ENCODE assay signal across 8 mouse cellular contexts in the genomic region with DNA sequence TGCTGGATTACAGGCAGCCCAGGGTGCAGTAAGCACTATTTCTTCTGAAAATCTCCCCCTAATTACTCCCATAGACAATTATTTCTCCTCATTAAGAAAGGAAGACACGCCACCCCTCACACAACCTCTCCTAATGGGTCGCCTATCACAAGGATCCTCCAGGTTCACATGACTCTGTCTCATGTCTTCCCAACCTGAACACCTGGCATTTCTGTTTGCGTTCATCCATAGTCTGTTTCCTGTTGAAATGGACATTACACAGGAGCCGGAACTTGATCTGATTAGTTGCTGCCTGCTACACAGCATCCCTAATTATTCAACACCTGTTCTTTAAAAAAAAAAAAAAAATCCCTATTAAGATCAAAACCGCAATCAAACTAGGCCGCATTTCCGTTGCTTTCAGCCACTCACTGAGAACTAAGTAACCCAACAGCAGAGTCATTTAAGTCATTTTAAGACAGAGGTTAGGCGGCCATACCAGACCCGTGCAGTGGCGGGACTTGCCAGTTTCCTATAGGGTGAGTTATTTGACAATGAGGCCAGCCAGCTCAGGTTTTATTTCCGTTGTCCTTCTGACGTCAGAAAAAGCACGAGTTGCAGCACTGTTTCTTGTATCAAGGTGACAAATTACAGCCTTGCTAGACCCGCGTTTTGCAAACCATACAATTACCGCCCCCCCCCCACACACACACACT. TPM values are rescaled to one million over a fixed set of nuclear protein-coding genes. Genes with fewer than 3 reads are reported as not detected.
A peak's percentile ranks its signal among the peaks of the same experiment; 100 is the strongest.
DNase-seq lines count a peak whose midpoint lies in the region; ATAC-seq and TF ChIP-seq lines count a peak whose summit lies in the region.

No protein-coding gene starts in this region.

- ATAC-seq in heart, embryonic 16.5 days (replicated peaks; ENCODE audit: extremely low read depth, insufficient read depth, low FRiP score) = no peak
- ATAC-seq in liver, embryonic 14.5 days (ENCODE audit: insufficient read depth) = peak; percentile 20; the same call in 1 of the 2 replicates
- no peak for ATAC-seq in neural tube, embryonic 14.5 days (ENCODE audit: low read depth)

- peak overlapping the region; percentile 87 for H3K4me2 ChIP-seq in heart, embryonic 16.5 days (ENCODE audit: low read depth, low read length)
- peak overlapping the region; percentile 98 for H3K4me2 ChIP-seq in liver, embryonic 14.5 days (ENCODE audit: low read depth)
- peak overlapping the region; percentile 70 for H3K4me2 ChIP-seq in neural tube, embryonic 14.5 days (ENCODE audit: low read depth, low read length)

- peaks cover 28% of the 10 kb centered on the region for H3K4me1 ChIP-seq in heart, embryonic 16.5 days (ENCODE audit: control insufficient read depth, insufficient read depth, low read length)
- H3K4me1 ChIP-seq in liver, embryonic 14.5 days (replicated peaks; ENCODE audit: control insufficient read depth in 2 of 2, insufficient read depth in 2 of 2, low read length in 1 of 2) = peaks cover 0 to 22% of the 10 kb centered on the region in 2 experiments; a peak in 2 of 4 replicates
- peaks cover 20% of the 10 kb centered on the region for H3K4me1 ChIP-seq in neural tube, embryonic 14.5 days (ENCODE audit: control insufficient read depth, insufficient read depth, low read length)

- TF ChIP-seq CTCF in liver, embryonic 14.5 days (IDR thresholded peaks at IDR 0.05; ENCODE audit: low read depth) = no peak

- peak; percentile 30 to 55 for DNase-seq in left cerebral cortex, postnatal 14 days (ENCODE audit: low spot score in 2 of 2)
- no peak for DNase-seq in left cerebral cortex, postnatal 10 days (ENCODE audit: extremely low spot score in 1 of 2, low spot score in 2 of 2)
- DNase-seq in cerebellum, adult 9-11 months = peak; percentile 52
- peak in 1 of 3 experiments; percentile 52 for DNase-seq in liver, embryonic 14.5 days (ENCODE audit: low read depth in 3 of 3, low spot score in 3 of 3)
- no peak for DNase-seq in gastrocnemius, postnatal 4 days (ENCODE audit: low spot score in 2 of 2)
- no peak for DNase-seq in urinary bladder, postnatal 4 days (ENCODE audit: low spot score in 2 of 2)

- WGBS in heart, embryonic 16.5 days = 12% methylated on average over 16 of the region's 16 CpGs
- 8% methylated on average over 16 of the region's 16 CpGs for WGBS in liver, embryonic 14.5 days (ENCODE audit: insufficient replicate concordance)
- WGBS in neural tube, embryonic 14.5 days = 3% methylated on average over 16 of the region's 16 CpGs

- TF ChIP-seq EP300 in liver, embryonic 14.5 days (IDR thresholded peaks at IDR 0.05; ENCODE audit: low read depth) = no peak

- peak overlapping the region; percentile 70 for H3K4me3 ChIP-seq in heart, embryonic 16.5 days (ENCODE audit: low read length)
- H3K4me3 ChIP-seq in liver, embryonic 14.5 days (ENCODE audit: insufficient read depth in 1 of 2, low read depth in 2 of 2, low read length in 2 of 2) = peak overlapping the region; percentile 83 to 84
- H3K4me3 ChIP-seq in neural tube, embryonic 14.5 days (ENCODE audit: low read depth, low read length) = peak overlapping the region; percentile 89

- intact Hi-C loops in left cerebral cortex, postnatal 14 days (cut with DNase I) = loop anchor here (5.0 kb wide), 1 partner anchor 52 kb away; no protein-coding TSS in a partner anchor
- intact Hi-C loops in left cerebral cortex, postnatal 10 days (cut with DNase I) = no loop called here

- H3K9ac ChIP-seq in heart, embryonic 16.5 days (ENCODE audit: low read length) = peak overlapping the region; percentile 88
- peak overlapping the region; percentile 85 for H3K9ac ChIP-seq in liver, embryonic 14.5 days (replicated peaks)
- peak overlapping the region; percentile 100 for H3K9ac ChIP-seq in neural tube, embryonic 14.5 days (replicated peaks; ENCODE audit: low read depth, low read length)

- H3K27me3 ChIP-seq in heart, embryonic 16.5 days (ENCODE audit: control insufficient read depth, insufficient read depth, low read length) = no peaks in the 10 kb centered on the region
- H3K27me3 ChIP-seq in liver, embryonic 14.5 days (ENCODE audit: control insufficient read depth, insufficient read depth, low read length) = no peaks in the 10 kb centered on the region
- H3K27me3 ChIP-seq in neural tube, embryonic 14.5 days (ENCODE audit: control insufficient read depth, insufficient read depth, low read length) = no peaks in the 10 kb centered on the region

- 0 out of 2 replicates have a peak, but pooled peaks cover 3% of the 10 kb centered on the region for H3K36me3 ChIP-seq in heart, embryonic 16.5 days (ENCODE audit: control insufficient read depth, insufficient read depth)
- H3K36me3 ChIP-seq in liver, embryonic 14.5 days (replicated peaks; ENCODE audit: control insufficient read depth, insufficient read depth, low read depth) = no peaks in the 10 kb centered on the region
- 0 out of 2 replicates have a peak, but pooled peaks cover 3% of the 10 kb centered on the region for H3K36me3 ChIP-seq in neural tube, embryonic 14.5 days (ENCODE audit: control insufficient read depth, insufficient read depth, low read length)

- no peaks in the 10 kb centered on the region for H3K9me3 ChIP-seq in heart, embryonic 16.5 days (replicated peaks; ENCODE audit: control insufficient read depth, low read length)
- no peaks in the 10 kb centered on the region for H3K9me3 ChIP-seq in liver, embryonic 14.5 days (ENCODE audit: control insufficient read depth, low read length)
- no peaks in the 10 kb centered on the region for H3K9me3 ChIP-seq in neural tube, embryonic 14.5 days (ENCODE audit: control insufficient read depth, low read length)

- peak overlapping the region; percentile 95 for H3K27ac ChIP-seq in heart, embryonic 16.5 days (ENCODE audit: low read length)
- peak overlapping the region; percentile 56; the same call in 1 of the 2 replicates for H3K27ac ChIP-seq in liver, embryonic 14.5 days
- H3K27ac ChIP-seq in neural tube, embryonic 14.5 days (ENCODE audit: low read depth, low read length) = peak overlapping the region; percentile 100

RNA-seq across cellular contexts. Expression of a gene that starts 2.3 kb away (rescaled TPM):
- total RNA-seq in left cerebral cortex, postnatal 14 days (2021) = 10 to 100 TPM; 88.3 to 90.2 TPM
- 10 to 100 TPM; 85.2 to 91.0 TPM for total RNA-seq in left cerebral cortex, postnatal 10 days (2021)
- 70.7 and 71.2 TPM in 2 replicates for polyA plus RNA-seq in heart, embryonic 16.5 days (2015; fragmentation: Nextera tagmentation; extraction: Ambion mirVana)
- 5.7 and 9.3 TPM in 2 replicates for polyA plus RNA-seq in liver, embryonic 14.5 days (2012; rRNA removed)
- 15.1 and 15.5 TPM in 2 replicates for polyA plus RNA-seq in liver, embryonic 14.5 days (2014; fragmentation: Nextera tagmentation; extraction: Ambion mirVana)
- polyA plus RNA-seq in neural tube, embryonic 14.5 days (2014; fragmentation: Nextera tagmentation; extraction: Ambion mirVana) = 173 and 175 TPM in 2 replicates
- total RNA-seq in gastrocnemius, postnatal 4 days (2021) = 10 to 100 TPM; 19.6 to 23.8 TPM

RNA-seq across cellular contexts. Expression of a gene that starts 59.1 kb away (rescaled TPM):
- total RNA-seq in left cerebral cortex, postnatal 14 days (2021) = 10 to 100 TPM; 60.6 to 69.2 TPM
- 10 to 100 TPM; 69.3 to 72.2 TPM for total RNA-seq in left cerebral cortex, postnatal 10 days (2021)
- 178 and 190 TPM in 2 replicates for polyA plus RNA-seq in heart, embryonic 16.5 days (2015; fragmentation: Nextera tagmentation; extraction: Ambion mirVana)
- 16.9 and 19.9 TPM in 2 replicates for polyA plus RNA-seq in liver, embryonic 14.5 days (2012; rRNA removed)
- polyA plus RNA-seq in liver, embryonic 14.5 days (2014; fragmentation: Nextera tagmentation; extraction: Ambion mirVana) = 28.8 and 32.8 TPM in 2 replicates
- 126 and 151 TPM in 2 replicates for polyA plus RNA-seq in neural tube, embryonic 14.5 days (2014; fragmentation: Nextera tagmentation; extraction: Ambion mirVana)
- 100 to 1,000 TPM in 1 of 2 experiments, 10 to 100 TPM in 1; 80.6 to 101 TPM for total RNA-seq in gastrocnemius, postnatal 4 days (2021)

Comparison
In these comparisons a context has a peak if more than half of its experiments do, and no peak if none do; other contexts are left out.
1. DNase-seq: peak in left cerebral cortex, postnatal 14 days (2 of 2) and cerebellum, adult 9-11 months (single experiment); none in left cerebral cortex, postnatal 10 days (0 of 2), gastrocnemius, postnatal 4 days (0 of 2) and urinary bladder, postnatal 4 days (0 of 2).
2. Peak in every context shown above with its lines, with median percentiles within 50 percentile points of each other: H3K27ac ChIP-seq, H3K4me2 ChIP-seq, H3K4me3 ChIP-seq and H3K9ac ChIP-seq.